Mouse (Mus musculus) CD8-positive naive resting alpha-beta T cell, adult 2 months (primary cell): Measurements from ENCODE around the gene Naa38.

Experiments
- DNase-seq, 2 experiments: peaks; one replicate each; pipeline ENCODE4 v3.0.0; 2022; ENCODE audit warnings: low read depth in 2 of 2, low spot score in 2 of 2

Naa38 gene

DNA sequence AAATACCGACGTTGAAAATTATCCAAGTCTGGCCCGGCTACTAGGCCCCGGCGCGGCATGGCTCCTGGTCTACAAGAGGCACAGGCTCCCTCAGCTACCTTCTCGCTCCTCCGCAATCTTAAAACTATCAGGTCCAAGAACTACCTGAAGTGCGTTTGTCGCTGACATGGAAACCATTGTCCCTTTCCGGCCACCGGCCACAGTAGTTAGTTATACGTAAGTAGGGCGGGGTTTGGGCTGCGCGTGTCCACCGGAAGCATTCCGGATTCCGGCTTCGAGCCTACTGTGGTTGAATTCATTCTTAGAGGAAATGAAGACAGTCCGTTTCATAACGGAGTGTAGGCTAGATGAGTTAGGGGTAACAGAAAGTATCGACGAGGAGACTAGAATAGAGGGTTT lies at the start of gene Naa38, which contains the start of gene Cyb5d1:
Gene Naa38 (plus strand): TSS at position 253 of the 399 bp plus-strand sequence.
Gene Cyb5d1 (minus strand): TSS at position 397 of the 399 bp plus-strand sequence.
- peak; percentile 82 to 84 for DNase-seq

DNA sequence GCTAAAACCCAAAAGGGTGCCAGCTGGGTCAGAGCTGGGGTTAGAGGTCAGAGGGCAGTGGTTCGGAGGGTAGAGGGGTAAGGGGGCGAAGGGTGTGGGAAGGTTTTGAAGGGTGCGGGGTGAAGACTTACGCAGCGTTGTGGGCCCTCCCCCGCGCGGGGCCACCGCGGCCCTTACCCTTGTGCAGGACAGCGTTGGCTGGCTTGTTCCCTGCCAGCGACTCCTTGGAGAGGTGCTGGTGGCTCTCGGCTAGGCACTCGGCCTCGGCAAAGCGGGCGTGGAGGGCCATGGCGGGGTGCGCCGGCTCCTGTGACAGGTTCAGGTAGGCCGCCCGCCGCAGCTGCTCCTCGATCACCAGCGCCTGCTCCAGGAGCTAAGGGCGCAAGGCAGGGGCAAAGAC lies 48.8 kb upstream of the Naa38 start:
- DNase-seq = no peak

DNA sequence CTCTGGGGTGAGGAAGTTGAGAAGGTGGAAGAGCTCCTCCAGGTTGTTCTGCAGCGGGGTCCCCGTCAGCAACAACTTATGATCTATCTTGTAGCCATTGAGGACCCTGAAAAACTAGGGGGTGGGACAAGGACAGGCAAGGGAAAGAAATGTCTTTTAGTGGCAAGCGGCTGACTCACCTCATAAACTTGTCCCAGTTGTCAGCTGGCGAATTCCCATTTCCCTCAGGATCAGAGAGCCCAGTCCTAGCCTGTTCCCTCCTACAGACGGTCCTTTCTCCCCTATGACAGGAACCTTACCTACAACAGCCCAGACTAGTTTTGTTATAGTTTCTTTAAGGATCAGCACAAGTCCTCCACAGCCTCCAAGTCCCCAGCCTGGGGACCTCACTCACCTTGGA lies 38.7 kb upstream of the Naa38 start:
- DNase-seq = no peak

DNA sequence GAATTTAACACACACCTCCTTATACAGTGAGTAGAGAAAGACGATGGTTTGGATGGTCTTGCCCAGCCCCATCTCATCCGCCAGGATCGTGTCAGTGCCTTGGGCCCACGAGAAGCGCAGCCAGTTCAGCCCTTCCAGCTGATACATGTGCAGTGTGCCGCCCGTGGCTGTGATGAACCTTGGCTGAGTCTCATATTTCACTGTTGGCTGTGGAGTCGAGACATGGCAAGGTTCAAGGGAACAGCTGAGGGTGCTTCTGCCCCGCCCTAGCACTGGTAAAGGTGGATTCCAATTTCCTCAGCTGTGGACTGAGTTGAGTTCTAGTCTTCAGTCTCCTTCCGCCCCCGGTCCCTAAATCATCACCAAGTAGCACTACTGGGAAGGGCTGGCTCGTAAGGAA lies 37.6 kb upstream of the Naa38 start:
- no peak for DNase-seq

DNA sequence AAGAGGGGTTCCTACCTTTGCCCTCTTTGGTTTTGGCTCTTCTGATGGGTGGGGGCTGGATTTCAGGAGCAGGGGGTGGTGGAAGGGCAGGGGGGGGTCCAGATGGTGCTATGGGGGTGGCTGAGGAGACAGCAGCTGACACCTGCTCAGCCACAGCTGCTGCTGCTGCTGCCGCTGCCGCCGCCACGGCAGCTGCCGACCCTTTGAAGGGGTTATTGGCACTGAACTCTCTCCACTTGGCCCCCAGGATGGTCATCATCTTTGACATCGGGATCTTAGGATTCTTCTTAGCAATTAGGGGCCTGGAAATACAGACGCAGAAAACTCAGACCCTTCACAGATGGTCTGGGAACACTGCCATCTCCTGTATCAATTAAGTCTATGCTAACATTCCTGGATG lies 33.3 kb upstream of the Naa38 start:
- DNase-seq = no peak

DNA sequence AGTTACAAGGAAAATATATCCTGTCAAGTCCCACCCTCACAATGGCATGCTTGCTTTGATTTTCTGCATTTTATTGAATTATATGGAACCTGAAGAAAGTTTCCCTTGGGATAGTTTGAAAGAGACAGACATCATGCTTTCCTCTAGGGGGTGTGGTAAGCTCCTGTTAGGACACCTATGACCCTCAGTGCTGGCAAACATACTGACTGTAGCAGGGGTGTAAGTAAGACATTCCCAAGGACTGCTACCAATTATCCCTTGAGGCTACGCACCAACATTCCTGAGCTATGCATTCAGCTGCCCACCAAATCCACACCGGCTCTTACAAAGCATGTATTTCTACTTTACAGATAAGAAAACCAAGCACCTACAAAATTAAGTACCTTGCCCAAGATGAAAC lies 32.8 kb upstream of the Naa38 start:
- no peak for DNase-seq

DNA sequence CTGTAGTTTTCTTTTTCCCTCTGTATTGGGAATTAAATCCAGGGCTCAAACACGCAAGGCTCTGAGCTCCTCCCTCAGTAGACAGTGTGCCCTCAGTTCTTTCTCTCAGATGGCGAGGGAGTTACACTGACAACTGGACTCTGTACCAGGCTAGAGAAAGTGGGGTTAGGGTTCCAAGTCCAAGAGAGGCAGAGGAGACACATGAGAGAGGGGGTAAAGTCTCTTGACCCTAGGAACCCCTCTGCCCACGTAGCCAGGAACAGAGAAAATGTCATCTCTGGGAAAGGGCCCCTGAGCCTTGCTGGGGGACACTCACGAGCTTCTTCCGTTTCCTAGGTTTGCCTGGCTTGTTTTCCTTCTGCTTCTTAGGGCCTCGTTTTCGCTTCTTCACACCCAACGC lies 30.9 kb upstream of the Naa38 start:
- no peak for DNase-seq

DNA sequence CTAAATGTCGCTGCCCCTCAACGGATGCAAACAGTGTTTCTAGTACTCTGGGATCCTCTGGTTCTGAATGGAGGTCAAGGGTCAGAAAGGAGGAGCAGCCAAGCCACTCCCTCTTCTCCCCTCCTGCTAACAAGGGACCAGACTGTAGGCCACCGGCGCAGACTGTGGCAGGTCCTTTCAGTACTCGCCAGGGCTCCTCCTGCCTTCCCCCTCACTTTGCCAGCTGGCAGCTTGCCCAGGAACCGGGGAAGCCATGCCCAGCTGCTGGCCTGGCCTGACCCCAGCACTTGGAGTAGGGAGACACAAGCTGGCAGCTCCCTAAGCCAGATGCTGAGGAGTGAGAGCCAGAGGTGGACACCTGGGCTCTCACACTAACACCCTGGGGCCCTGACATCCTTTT lies 30.4 kb upstream of the Naa38 start:
- no peak for DNase-seq

DNA sequence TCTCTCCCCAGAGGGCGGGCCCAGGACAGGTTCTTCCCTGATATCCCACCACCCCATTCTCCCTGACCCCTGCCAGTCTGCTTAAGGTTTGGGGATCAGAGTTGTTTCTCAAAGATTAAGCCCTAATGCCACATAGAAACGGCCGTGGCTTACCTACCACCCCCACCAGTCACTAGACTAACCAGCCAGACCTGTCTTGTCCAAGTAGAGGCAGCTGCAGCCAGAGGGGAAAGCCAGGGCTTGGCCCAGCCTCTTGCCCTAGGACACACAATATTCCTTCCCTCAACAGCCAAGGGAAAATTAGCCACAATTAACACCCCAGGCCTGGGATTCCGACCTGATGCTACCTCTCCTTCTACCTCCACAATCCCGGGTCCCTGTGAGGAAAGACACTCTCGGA lies 29.6 kb upstream of the Naa38 start:
- DNase-seq = no peak

DNA sequence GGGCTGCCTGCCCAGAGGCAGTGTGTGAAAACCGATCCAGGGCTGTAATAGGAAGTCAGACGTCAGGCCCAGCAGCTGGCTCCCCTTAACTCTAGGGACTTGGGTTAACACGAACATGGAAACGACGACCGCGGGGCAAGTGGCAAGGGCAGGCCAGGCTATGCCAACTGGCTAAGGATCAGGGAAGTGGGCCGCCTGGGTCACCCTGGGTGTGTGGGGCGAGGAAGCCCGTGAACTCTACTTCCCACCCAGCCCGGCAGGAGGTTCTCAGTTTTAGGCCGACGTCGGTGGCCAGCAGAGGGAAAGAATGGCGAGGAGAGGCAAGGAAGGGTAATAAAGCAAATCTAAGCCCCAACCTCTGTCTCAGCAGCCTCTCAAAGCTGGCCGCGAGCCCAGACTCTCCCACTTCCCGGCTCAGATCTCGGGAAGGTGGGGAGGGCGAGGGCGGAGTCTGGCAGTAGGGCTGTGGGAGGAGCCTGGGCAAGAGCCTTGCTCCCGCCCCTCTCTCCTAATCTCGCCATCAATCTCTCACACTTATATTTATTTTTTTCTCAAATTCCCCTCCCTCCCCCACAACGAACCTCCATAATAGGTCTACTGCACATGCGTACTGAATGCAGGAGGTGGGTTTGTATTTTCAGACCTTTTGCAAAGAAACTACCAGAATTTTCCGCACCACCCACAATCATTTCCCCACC lies 29.0 kb upstream of the Naa38 start:
- peak; percentile 83 to 86 for DNase-seq

DNA sequence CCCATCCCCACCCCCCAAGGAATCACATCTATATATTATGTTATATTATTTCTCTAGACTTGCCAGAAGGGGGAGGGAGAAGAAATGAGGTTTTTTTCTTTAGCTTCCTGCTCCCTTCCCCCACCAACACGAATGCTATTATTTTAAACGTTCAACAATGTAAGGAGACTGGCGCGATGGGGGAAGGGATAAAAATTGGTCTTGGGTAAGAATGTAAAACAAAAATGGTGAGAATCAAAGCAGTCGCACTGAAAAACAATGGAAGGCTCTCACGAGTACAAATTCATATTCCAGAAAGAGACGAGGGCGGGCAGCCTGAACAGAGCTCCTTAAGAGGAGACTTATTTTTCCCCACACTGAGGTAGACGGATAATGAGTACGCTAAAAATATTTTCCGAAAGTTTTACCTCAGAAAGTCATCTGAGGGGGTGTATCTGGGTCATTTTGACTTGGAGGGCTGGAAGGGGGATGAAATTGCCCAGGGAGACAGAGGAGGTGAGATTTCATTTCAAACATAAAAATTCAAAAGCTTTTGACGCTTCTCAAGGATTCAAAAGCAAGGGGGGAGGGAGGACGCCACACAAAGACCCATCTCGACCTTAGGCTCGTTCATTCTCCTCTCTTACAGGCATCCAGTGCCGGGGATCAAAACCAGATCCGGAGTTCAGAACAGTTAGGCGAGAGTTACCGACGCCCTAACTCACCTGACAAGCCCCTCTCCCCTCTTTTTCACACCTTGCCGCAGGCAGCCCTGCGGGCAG lies 28.3 kb upstream of the Naa38 start:
- DNase-seq = peak; percentile 28 to 55

DNA sequence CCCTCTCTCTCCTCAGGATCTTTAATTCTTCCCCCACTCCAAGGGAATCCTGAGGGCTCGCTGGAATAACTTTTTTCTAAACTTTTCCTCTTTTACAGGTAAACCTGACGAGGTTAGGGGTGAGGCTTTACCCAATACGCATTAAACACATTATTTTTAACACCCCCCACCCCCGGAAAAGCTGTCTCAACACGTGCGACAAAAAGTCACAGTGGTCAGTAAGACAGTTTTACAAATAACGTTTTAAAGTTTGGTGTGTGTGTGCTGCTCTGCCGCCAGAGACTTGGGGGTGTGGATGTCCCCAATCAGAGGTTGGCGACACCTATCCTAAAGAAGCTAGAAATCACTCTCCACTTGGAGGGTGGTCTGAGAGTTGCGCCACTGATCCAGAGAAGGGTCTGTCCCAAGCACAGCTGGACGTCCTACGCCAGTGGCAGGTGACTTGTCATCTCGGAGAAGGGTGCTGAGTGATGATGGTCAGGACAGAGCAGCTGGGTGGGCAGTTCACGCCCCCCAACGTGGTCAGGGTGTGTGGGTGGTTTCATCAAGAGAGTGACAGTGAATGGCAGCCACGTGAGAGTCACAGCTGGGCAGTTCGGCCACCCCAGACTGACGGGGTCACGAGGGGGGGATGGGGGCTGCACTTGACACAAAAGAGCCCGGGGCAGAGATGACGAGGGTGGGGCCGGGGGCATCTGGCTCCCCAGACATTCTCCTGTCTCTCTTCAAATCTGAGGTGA lies 27.5 kb upstream of the Naa38 start:
- no peak for DNase-seq

DNA sequence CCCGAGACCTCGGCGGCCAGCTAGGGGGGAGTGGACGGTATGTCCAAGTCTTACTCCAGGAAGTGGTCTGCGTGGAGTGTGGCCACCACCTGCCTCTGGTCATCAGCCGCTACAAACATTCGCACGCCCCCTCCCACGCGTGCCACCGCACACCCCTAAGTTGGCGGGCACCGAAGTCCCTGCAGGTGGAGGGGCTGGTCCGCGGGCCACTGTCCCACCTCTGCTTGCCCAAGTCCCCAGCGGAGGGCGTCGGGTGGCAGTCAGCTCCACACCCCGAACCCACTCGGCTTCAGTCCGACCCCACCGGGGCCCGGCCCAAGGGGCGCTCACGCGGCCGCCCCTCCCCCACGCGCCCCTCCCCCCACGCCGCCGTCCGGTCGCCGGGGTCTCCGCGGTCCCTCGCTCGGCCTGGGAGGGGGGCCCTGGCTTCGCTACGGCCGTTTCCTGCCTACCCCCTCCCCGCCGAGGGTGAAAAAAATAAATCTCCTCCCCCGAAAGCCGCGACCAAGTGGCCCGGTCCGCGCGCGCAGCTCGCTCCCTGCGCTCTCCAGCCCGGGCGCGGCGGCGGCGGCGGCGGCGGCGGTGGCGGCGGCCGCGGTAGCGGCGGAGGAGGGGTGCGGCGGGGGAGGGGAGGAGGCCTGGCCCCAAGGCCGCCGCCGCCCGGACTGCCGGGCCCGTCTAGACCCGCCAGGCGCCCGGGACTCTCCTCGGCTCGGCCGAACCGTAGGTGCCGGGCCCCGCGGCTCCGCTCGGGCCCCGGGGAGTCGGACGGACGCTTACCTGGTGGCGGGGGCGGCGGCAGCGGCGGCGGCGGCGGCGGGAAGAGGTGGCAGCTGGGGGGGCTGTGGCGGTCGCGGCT lies 26.7 kb upstream of the Naa38 start:
- peak; percentile 20 to 22 for DNase-seq

DNA sequence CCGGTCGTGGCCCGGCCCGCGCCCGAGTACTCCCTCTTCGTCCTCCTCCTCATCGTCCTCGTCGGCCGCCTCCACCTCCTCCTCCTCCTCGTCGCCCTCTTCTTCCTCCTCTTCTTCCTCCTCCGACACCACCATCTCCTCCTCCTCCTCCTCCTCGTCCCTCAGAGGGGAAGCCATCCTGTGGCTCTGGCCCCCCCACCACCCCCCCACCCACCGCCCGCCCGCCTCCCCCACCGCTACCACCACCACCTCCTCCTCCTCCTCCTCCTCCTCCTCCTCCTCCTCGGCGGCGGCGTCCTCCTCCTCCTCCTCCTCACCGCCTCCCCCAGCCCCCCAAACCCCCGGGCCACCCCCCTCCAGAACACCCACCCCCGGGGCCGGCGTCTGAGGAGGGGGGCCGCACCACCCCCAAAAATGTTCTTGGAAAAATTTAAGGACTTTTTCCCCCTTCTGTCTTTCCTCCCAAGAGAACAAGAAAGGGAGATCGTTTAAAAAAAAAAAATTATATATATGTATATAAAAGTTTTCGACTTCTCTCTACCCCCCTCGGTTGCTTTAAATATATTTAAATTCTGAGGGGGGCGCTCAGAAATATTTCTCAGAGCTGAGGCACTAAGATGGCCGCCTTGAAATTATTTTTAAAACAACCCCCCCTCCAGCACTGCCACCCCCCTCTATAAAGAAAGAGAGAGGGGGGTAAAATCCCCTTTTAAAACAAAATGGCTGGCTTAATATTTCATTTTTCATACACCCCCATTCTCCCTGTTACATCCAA lies 25.9 kb upstream of the Naa38 start, which contains the start of gene Chd3:
Gene Chd3 (minus strand): TSS at position 192 of the 775 bp plus-strand sequence.
- no peak for DNase-seq

DNA sequence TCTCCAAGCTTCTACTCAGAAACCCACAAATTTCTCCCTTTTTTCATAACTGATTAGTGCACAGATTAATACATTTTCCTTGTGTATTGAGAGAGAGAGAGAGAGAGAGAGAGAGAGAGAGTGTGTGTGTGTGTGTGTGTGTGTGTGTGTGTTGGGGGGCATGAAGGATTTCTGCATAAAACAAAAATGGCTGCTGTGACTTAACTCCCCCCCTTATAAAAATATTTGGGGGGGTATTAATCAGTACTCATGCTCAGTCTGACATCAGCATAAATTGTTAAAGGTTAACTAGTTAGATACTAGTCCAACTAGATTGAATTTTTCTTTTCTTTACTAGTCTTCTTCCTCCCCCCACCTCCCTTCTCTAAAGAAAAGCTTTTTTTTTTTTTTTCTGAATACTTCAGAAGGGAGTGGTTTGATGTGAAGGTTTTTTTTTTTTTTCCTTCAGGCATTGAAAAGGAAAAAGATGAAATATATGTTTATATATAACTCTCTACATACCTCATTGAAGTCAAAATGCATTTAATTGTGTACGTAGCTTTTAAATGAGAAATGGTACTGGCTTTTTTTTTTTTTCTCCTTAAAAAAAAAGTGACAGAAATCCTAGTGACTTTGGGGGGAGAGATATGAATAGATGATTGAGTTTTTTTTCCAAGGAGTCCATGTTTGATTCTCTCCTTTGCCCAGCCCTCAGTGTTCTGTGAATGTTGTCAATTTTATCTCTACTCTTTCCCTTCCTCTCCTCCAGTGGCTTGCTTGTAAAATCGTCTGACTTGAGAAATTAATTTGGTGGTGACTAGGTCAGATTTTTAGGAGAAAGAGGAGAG lies 25.1 kb upstream of the Naa38 start:
- no peak for DNase-seq

DNA sequence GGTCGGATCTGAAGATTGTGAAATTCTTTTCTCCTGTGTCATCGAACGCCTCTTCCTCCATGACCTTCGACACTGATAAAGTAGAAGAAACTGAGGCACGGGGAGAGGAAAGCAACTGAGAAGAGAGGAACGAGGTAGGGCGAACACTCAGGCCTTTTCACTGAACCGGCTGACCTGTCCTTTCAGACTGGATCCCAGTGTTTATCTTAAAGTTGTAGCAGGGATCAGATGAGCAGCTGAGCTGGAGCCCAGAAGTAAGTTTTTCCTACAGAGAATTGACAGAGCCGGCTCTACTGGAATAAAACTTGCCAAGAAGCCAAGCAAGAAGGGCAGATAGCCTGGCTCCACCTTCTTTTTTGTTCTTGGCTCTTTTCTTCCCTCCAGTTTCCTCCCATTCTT lies 24.5 kb upstream of the Naa38 start:
- DNase-seq = no peak

DNA sequence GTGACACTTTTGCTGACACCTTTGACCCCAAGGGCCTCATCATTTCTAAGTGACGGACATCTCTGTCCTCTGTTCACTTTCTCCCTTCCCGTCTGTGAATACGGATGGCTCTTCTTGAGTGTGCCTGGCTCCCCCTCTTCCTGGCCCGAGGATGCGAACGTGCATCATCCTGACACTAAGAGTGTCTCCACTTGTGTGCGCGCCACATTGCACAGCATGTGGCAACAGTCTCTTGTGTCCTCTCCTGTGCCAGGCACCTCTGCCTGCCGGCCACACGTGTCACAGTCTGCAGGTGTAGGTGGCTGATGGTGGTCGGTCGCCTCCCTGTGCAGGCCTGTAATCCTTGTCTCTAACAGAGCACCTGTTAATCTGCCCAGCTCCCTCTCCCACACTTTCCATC lies 23.7 kb upstream of the Naa38 start:
- no peak for DNase-seq

DNA sequence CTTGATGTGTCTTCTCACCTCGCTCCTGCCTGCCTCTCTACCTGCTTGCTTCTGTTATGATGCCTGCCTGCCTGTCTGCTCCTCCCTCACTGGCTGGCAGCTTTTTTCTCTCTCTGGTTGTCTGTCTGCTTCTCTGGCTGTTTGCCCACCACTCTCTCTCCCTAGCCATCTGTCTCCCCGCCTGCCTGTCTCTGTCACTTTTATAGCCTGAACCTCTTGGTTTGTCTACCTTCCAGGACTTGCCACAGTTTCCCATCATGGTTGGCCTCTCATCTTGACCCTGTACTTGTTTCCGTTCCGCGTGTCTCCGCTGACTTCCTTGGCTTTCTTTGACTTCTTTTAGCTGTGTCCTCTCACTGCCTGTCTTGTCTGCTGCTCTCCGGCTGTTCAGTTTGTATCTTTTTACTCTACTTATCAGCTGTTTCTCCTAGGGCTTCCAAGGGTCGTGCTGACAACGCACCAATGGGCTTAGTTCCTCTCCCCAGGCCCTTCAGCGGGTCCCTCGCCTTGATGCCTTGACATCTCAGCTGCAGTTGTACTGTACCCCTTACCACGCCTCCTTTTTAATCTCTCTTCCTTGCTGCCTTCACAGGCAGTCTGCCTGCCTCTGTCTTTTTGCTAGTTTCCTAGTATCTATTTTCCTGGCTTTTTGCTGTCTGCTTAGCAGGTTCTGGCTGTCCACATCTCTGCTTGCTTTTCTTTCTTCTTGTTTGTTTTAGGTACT lies 23.1 kb upstream of the Naa38 start:
- no peak for DNase-seq

DNA sequence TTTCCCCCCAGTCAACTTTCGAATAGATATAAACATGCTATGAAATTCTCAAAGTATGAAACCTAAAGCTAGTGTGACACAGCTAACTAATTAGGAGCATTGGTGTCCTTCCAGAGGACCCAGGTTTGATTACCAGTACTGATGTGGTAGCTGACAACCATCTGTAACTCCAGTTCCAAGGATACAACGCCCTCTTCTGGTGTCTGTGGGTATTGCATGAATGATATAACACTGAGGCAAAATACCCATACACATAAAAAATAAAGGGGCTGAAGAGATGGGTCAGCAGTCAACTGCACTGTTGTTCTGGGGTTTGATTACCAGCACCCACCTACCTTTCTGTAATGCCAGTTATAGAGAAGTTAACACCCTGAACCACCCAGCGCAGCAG lies 22.5 kb upstream of the Naa38 start:
- DNase-seq = peak in 1 of 2 experiments; percentile 57
